Mouse (Mus musculus): Measurements from ENCODE around the gene En2.

The En2 gene

GRCm38 (mm10) chr5:28161383-28161937 lies 4.0 kb upstream of the En2 start:
- no peak for DNase-seq

GRCm38 (mm10) chr5:28161938-28162402 lies 3.5 kb upstream of the En2 start:
- DNase-seq, result no peak

- DNase-seq, result no peak
Measured at GRCm38 (mm10) chr5:28163926-28164325, 1.6 kb upstream of the En2 start.

- DNase-seq, result no peak
Measured at GRCm38 (mm10) chr5:28166256-28167231, 1.1 kb downstream of the En2 start.

GRCm38 (mm10) chr5:28167611-28168252 lies 2.2 kb downstream of the En2 start:
- no peak for DNase-seq

GRCm38 (mm10) chr5:28168253-28169165 lies 3.0 kb downstream of the En2 start:
- DNase-seq, result no peak

- DNase-seq, result no peak
Measured at GRCm38 (mm10) chr5:28169166-28169801, 3.8 kb downstream of the En2 start.

- no peak for DNase-seq
Measured at GRCm38 (mm10) chr5:28170081-28170480, 4.6 kb downstream of the En2 start.

- DNase-seq, result no peak
Measured at GRCm38 (mm10) chr5:28170892-28171291, 5.4 kb downstream of the En2 start.

- no peak for DNase-seq
Measured at GRCm38 (mm10) chr5:28171667-28172066, 6.2 kb downstream of the En2 start.

GRCm38 (mm10) chr5:28172261-28172920 lies 6.9 kb downstream of the En2 start:
- DNase-seq, result no peak

GRCm38 (mm10) chr5:28172921-28173670 lies 7.6 kb downstream of the En2 start:
- no peak for DNase-seq

GRCm38 (mm10) chr5:28173674-28174073 lies 8.2 kb downstream of the En2 start:
- no peak for DNase-seq

- no peak for DNase-seq
Measured at GRCm38 (mm10) chr5:28174086-28174485, 8.6 kb downstream of the En2 start.

GRCm38 (mm10) chr5:28174876-28175569 lies 9.5 kb downstream of the En2 start:
- no peak for DNase-seq

- no peak for DNase-seq
Measured at GRCm38 (mm10) chr5:28175570-28175919, 10.1 kb downstream of the En2 start.

GRCm38 (mm10) chr5:28176023-28176422 lies 10.5 kb downstream of the En2 start:
- no peak for DNase-seq

GRCm38 (mm10) chr5:28176585-28176984 lies 11.1 kb downstream of the En2 start:
- no peak for DNase-seq

- DNase-seq, result no peak
Measured at GRCm38 (mm10) chr5:28178322-28178721, 12.8 kb downstream of the En2 start.

- no peak for DNase-seq
Measured at GRCm38 (mm10) chr5:28179237-28179790, 13.8 kb downstream of the En2 start.

Measured in right cerebral cortex, adult 18-20 months (tissue).